Mouse (Mus musculus) midbrain, embryonic 11.5 days (tissue): ENCODE measurements around the gene Sstr4. TPM values are rescaled to one million over a fixed set of nuclear protein-coding genes. Genes with fewer than 3 reads are reported as not detected.
A peak's percentile ranks its signal among the peaks of the same experiment; 100 is the strongest.

ENCODE experiments used
- ATAC-seq: fragments of 200-750 bp; cut with Nextera tagmentation; 2 replicates; pipeline ENCODE4 v1.8.0; 2017; ENCODE audit warnings: moderate TSS enrichment, moderate library complexity; ENCODE audit not compliant: low FRiP score
- DNase-seq: peaks from one replicate; pipeline ENCODE4 v3.0.0; 2015; ENCODE audit warnings: low spot score; ENCODE audit errors: missing footprints
- H3K27ac ChIP-seq: fragments of 300-500 bp; sonication (generic); 2 replicates; pipeline ENCODE4 v1.5.1; 2014; ENCODE audit warnings: low read depth, low read length
- H3K27me3 ChIP-seq: fragments of 300-500 bp; sonication (generic); 2 replicates; pipeline ENCODE4 v1.6.1; 2014; ENCODE audit warnings: mild to moderate bottlenecking, low read length, moderate library complexity, mixed read lengths; ENCODE audit not compliant: control insufficient read depth, insufficient read depth
- H3K36me3 ChIP-seq: fragments of 300-500 bp; sonication (generic); 2 replicates; pipeline ENCODE4 v1.6.1; 2014; ENCODE audit warnings: mild to moderate bottlenecking, low read length, moderate library complexity, mixed read lengths; ENCODE audit not compliant: control insufficient read depth, insufficient read depth
- H3K4me1 ChIP-seq: fragments of 300-500 bp; sonication (generic); 2 replicates; pipeline ENCODE4 v1.6.1; 2014; ENCODE audit warnings: low read length; ENCODE audit not compliant: control insufficient read depth, insufficient read depth
- H3K4me2 ChIP-seq: fragments of 300-500 bp; sonication (generic); 2 replicates; pipeline ENCODE4 v1.6.1; 2014; ENCODE audit warnings: mild to moderate bottlenecking, moderate library complexity
- H3K4me3 ChIP-seq: fragments of 300-500 bp; sonication (generic); 2 replicates; pipeline ENCODE4 v1.5.1; 2014; ENCODE audit warnings: low read depth, low read length
- H3K9ac ChIP-seq: fragments of 300-500 bp; sonication (generic); 2 replicates; pipeline ENCODE4 v1.6.1; 2014; ENCODE audit warnings: low read length
- H3K9me3 ChIP-seq: fragments of 300-500 bp; sonication (generic); 2 replicates; pipeline ENCODE4 v1.6.1; 2016; ENCODE audit warnings: low read length; ENCODE audit not compliant: control insufficient read depth
- WGBS: fragments of 180-500 bp; shearing (Covaris S2); extraction: QIAGEN DNeasy Blood & Tissue Kit; methylation state at CpG from one replicate; pipeline ENCODE4 v1.1.7; 2014; 5-methylcytosine and 5-hydroxymethylcytosine counted together
- polyA plus RNA-seq: library from polyadenylated mRNA; unstranded; fragments of >200 nt; fragmentation: Nextera tagmentation; extraction: Ambion mirVana; gene quantifications from 2 replicates; pipeline ENCODE4 v1.2.1, GENCODE M21; 2014

The Sstr4 gene
- 1.4 and 2.2 TPM in 2 replicates for polyA plus RNA-seq

DNA sequence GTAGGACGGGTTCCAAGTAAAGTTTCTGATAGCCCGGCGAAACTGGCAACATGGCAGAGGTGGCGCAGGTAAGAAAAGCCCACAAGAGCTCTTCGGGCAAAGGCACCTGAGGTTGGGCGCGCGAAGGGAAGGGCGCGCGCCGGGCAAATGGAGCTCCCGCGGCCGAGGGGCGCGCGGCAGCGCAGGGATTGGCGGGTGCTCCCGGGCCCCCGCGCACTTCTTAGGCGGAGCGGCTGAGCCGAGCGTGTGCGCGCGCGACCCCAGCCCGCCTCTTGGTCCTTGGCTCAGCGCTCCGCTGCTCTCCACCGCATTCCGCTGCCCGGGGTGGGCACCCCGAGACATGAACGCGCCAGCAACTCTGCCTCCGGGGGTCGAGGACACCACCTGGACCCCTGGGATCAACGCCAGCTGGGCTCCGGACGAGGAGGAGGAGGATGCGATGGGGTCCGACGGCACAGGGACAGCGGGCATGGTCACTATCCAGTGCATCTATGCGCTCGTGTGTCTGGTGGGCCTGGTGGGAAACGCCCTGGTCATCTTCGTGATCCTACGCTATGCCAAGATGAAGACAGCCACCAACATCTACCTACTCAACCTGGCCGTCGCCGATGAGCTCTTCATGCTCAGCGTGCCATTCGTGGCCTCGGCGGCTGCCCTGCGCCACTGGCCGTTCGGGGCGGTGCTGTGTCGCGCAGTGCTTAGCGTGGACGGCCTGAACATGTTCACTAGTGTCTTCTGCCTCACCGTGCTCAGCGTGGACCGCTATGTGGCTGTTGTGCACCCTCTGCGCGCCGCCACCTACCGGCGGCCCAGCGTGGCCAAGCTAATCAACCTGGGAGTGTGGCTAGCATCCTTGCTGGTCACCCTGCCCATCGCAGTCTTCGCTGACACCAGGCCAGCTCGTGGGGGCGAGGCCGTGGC, at the start of gene Sstr4:
TSS of gene Sstr4 (plus strand) at position 214 of the 921 bp plus-strand sequence.
- Histone ChIP-seq H3K9me3 (no peaks in the 10 kb centered on the region), H3K27me3 (peaks cover 18% of the 10 kb centered on the region), H3K4me2 (peak within 1 kb of the TSS; percentile 63), H3K4me3 (peak within 1 kb of the TSS; percentile 39), H3K9ac (peak within 1 kb of the TSS; percentile 2; the same call in 1 of the 2 replicates), H3K36me3 (no peaks in the 10 kb centered on the region), H3K27ac (no peak within 1 kb of the TSS), H3K4me1 (no peaks in the 10 kb centered on the region)
- 4% methylated on average over 81 of the region's 83 CpGs for WGBS
- DNase-seq (peak; percentile 94), ATAC-seq (peak; percentile 88)

DNA sequence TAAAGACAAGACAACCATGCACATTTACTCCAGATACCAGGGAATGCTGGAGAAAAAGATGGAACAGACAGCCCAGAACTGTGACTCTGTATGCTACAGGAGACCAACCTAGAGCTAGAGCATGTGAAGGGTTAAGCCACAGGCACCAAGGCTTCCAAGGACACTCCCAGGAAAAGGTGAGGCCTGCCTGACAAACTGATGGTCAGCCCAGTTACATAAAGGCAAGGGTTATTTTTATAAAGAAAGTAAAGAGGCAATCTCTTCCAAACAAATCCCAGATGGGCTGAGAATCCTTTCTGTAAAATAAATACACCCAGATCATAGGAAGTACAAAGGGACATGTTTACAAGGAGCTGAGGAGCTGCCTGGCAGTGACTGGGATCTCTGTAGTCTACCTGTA, 49.8 kb upstream of the Sstr4 start:
- Histone ChIP-seq H3K27me3 (no peaks in the 10 kb centered on the region), H3K9ac (no peak overlapping the region), H3K4me1 (no peaks in the 10 kb centered on the region), H3K36me3 (no peaks in the 10 kb centered on the region), H3K27ac (no peak overlapping the region), H3K9me3 (no peaks in the 10 kb centered on the region), H3K4me3 (no peak overlapping the region), H3K4me2 (no peak overlapping the region)
- peak; percentile 17 for DNase-seq
- no peak for ATAC-seq

- Histone ChIP-seq H3K27me3 (no peaks in the 10 kb centered on the region), H3K9me3 (no peaks in the 10 kb centered on the region), H3K4me1 (no peaks in the 10 kb centered on the region), H3K27ac (no peak overlapping the region), H3K36me3 (no peaks in the 10 kb centered on the region), H3K9ac (no peak overlapping the region), H3K4me2 (no peak overlapping the region), H3K4me3 (no peak overlapping the region)
- WGBS = 100% methylated on average over 1 of the region's 1 CpGs
- ATAC-seq (no peak), DNase-seq (peak; percentile 66)
These were observed 48.2 kb upstream of the Sstr4 start for GRCm38 (mm10) chr2:148346976-148347375.

DNA sequence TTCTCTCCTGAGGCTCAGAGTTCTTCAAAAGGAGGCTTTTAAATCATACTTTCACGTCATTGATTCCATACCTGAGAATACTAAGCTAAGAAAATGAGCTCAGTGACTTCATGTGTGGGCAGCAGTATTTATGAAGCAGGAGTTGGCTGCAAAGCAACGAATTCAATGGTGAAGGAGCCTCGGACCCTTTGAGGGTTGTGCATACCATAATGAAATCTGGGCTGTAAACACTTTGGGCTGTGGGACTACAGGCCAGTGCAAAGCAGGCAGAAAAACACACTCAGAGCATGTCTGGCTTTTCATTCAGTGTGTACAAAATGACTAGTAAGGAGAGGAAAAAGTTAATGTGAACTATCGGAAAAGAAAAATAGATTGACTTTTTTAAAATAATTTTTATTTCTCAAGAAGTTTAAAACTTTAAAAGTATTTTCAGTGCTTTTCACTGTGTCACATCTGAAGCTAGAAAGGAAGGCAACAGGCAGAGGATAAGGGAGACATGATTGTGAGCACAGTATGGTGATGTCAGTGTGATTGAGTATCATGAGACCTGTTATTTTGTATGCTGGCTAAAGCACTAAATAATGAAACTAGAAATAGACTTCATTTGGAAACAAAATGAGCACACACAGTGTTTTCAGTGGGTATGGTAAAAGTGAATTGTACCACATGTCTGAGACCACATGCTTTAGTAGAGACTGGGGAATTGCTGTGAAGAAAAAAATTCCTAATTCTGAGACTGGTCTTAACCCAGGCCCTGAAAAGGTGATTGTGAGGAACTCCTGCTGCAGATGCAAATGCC, 45.4 kb upstream of the Sstr4 start:
- H3K27ac ChIP-seq = no peak overlapping the region
- no peaks in the 10 kb centered on the region for H3K4me1 ChIP-seq
- DNase-seq (peak; percentile 49), ATAC-seq (no peak)
- H3K36me3 ChIP-seq = no peaks in the 10 kb centered on the region
- no peak overlapping the region for H3K4me3 ChIP-seq
- no peak overlapping the region for H3K4me2 ChIP-seq
- no peaks in the 10 kb centered on the region for H3K9me3 ChIP-seq
- 71% methylated on average over 4 of the region's 4 CpGs for whole genome bisulfite sequencing
- H3K9ac ChIP-seq = no peak overlapping the region
- no peaks in the 10 kb centered on the region for H3K27me3 ChIP-seq

DNA sequence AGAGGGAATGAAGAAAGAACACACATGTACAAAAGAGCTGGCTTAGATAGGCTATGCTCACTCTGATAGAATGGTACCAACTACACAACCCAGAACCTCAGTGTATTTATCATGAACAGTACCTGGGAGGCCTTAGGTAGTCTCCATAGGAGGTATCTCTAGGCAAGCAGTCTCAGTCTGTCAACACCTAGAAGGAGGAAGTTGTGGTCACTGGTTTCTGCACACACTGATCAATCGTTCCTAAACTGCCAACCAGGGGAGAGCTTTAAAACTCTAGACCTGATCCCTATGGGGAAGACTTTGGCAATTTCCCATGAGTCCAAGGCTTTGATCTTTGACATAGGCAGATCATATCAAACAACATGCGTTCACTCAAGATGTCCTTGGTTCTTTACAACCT, 44.7 kb upstream of the Sstr4 start:
- no peaks in the 10 kb centered on the region for H3K36me3 ChIP-seq
- no peaks in the 10 kb centered on the region for H3K4me1 ChIP-seq
- no peaks in the 10 kb centered on the region for H3K27me3 ChIP-seq
- H3K27ac ChIP-seq = no peak overlapping the region
- ATAC-seq (no peak), DNase-seq (no peak)
- no peak overlapping the region for H3K4me2 ChIP-seq
- WGBS = 81% methylated on average over 2 of the region's 2 CpGs
- no peaks in the 10 kb centered on the region for H3K9me3 ChIP-seq
- H3K9ac ChIP-seq = no peak overlapping the region
- H3K4me3 ChIP-seq = no peak overlapping the region

- Histone ChIP-seq H3K9me3 (no peaks in the 10 kb centered on the region), H3K4me3 (no peak overlapping the region), H3K36me3 (no peaks in the 10 kb centered on the region), H3K27me3 (no peaks in the 10 kb centered on the region), H3K4me2 (no peak overlapping the region), H3K9ac (no peak overlapping the region), H3K27ac (no peak overlapping the region), H3K4me1 (no peaks in the 10 kb centered on the region)
- DNase-seq (peak; percentile 12), ATAC-seq (no peak)
- WGBS = 70% methylated on average over 1 of the region's 1 CpGs
These were observed 42.5 kb upstream of the Sstr4 start for GRCm38 (mm10) chr2:148352655-148353054.

DNA sequence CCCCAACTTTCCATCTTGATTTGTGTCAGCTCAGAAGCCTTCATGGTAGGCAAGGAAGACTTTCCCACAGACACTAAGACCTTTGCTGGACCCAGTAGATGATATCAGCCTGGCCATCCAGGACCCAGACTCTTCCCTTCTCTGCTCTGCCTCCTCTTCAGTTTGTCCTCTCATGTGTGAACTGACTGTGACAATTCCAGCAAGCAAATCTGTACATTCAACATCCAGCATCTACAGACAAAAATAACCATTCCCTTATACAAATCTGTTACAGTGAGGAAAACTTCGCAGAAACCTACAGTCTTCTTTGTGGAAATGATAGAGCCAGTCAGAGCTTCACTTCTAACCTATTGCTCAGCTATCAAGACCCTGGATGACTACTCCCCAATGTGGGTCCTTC, 38.0 kb upstream of the Sstr4 start:
- H3K27me3 ChIP-seq = no peaks in the 10 kb centered on the region
- H3K9me3 ChIP-seq = no peaks in the 10 kb centered on the region
- H3K4me1 ChIP-seq = no peaks in the 10 kb centered on the region
- no peak overlapping the region for H3K27ac ChIP-seq
- no peaks in the 10 kb centered on the region for H3K36me3 ChIP-seq
- WGBS = 89% methylated on average over 1 of the region's 1 CpGs
- no peak overlapping the region for H3K4me3 ChIP-seq
- ATAC-seq (no peak), DNase-seq (peak; percentile 17)
- no peak overlapping the region for H3K4me2 ChIP-seq
- H3K9ac ChIP-seq = no peak overlapping the region

GRCm38 (mm10) chr2:148364536-148364935, 30.6 kb upstream of the Sstr4 start:
- Histone ChIP-seq H3K27me3 (no peaks in the 10 kb centered on the region), H3K4me2 (no peak overlapping the region), H3K9ac (no peak overlapping the region), H3K4me1 (no peaks in the 10 kb centered on the region), H3K27ac (no peak overlapping the region), H3K36me3 (no peaks in the 10 kb centered on the region), H3K4me3 (no peak overlapping the region), H3K9me3 (no peaks in the 10 kb centered on the region)
- DNase-seq = peak; percentile 8
- no peak for ATAC-seq
- 88% methylated on average over 3 of the region's 3 CpGs for WGBS

- 48% methylated on average over 1 of the region's 1 CpGs for WGBS
- Histone ChIP-seq H3K4me3 (no peak overlapping the region), H3K9me3 (no peaks in the 10 kb centered on the region), H3K9ac (no peak overlapping the region), H3K4me2 (no peak overlapping the region), H3K4me1 (no peaks in the 10 kb centered on the region), H3K27me3 (no peaks in the 10 kb centered on the region), H3K36me3 (no peaks in the 10 kb centered on the region), H3K27ac (no peak overlapping the region)
- ATAC-seq (no peak), DNase-seq (peak; percentile 53)
These were observed 29.9 kb upstream of the Sstr4 start for GRCm38 (mm10) chr2:148365227-148365626.
